ENCODE assay signal across 9 mouse cellular contexts in genomic region chr1:39317935-39318334, GRCm38 (mm10). TPM values are rescaled to one million over a fixed set of nuclear protein-coding genes. Genes with fewer than 3 reads are reported as not detected.
DNase-seq lines count a peak whose midpoint lies in the region; ATAC-seq and TF ChIP-seq lines count a peak whose summit lies in the region.
"Had no signal": no experiment of that assay in that cellular context is flagged by ENCODE, and none has a peak within 500 bp of the region (broad histone marks: within the 10 kb centered on the region; RNA-seq: fewer than 3 reads in every experiment).

No protein-coding gene starts in this region.

- peak overlapping the region; percentile 79; the same call in 1 of the 2 replicates for H3K27ac ChIP-seq in embryonic facial prominence, embryonic 13.5 days
- H3K27ac ChIP-seq in embryonic facial prominence, embryonic 10.5 days (replicated peaks) = no peak overlapping the region
- H3K27ac ChIP-seq in liver, postnatal 0 days (ENCODE audit: low read depth) = no peak overlapping the region
- H3K27ac ChIP-seq: liver, embryonic 14.5 days had no signal

- no peak for TF ChIP-seq CTCF in liver, postnatal 0 days (IDR thresholded peaks at IDR 0.05; ENCODE audit: low read depth)

- no peak for TF ChIP-seq EP300 in liver, postnatal 0 days (IDR thresholded peaks at IDR 0.05; ENCODE audit: low read depth)

- no peaks in the 10 kb centered on the region for H3K9me3 ChIP-seq in embryonic facial prominence, embryonic 13.5 days
- no peaks in the 10 kb centered on the region for H3K9me3 ChIP-seq in embryonic facial prominence, embryonic 10.5 days
- H3K9me3 ChIP-seq in liver, postnatal 0 days (ENCODE audit: low read length) = no peaks in the 10 kb centered on the region

- peaks cover 53% of the 10 kb centered on the region for H3K4me1 ChIP-seq in embryonic facial prominence, embryonic 13.5 days
- peaks cover 5% of the 10 kb centered on the region; the same call in 1 of the 2 replicates for H3K4me1 ChIP-seq in embryonic facial prominence, embryonic 10.5 days
- H3K4me1 ChIP-seq in liver, postnatal 0 days (ENCODE audit: insufficient read depth) = peaks cover 16% of the 10 kb centered on the region; the same call in 1 of the 2 replicates

- H3K4me3 ChIP-seq in embryonic facial prominence, embryonic 13.5 days = no peak overlapping the region
- no peak overlapping the region for H3K4me3 ChIP-seq in embryonic facial prominence, embryonic 10.5 days
- H3K4me3 ChIP-seq in liver, postnatal 0 days (ENCODE audit: low read depth, low read length) = no peak overlapping the region

- no peak overlapping the region for H3K4me2 ChIP-seq in embryonic facial prominence, embryonic 13.5 days
- 0 out of 2 replicates have a peak overlapping the region, but pooled peaks have one; percentile 22 for H3K4me2 ChIP-seq in liver, postnatal 0 days (ENCODE audit: low read depth, low read length)

- no peak for DNase-seq in embryonic facial prominence, embryonic 10.5 days (ENCODE audit: low spot score)
- DNase-seq in liver, postnatal 0 days = no peak
- no peak for DNase-seq in liver
- DNase-seq in heart, postnatal 10 days = peak; percentile 67 to 68
- DNase-seq in skeletal muscle tissue, adult 2 months (ENCODE audit: low read depth, low spot score) = peak; percentile 58
- DNase-seq in testis, postnatal 10 days (ENCODE audit: low spot score) = no peak
- no peak for DNase-seq in cerebellum, adult 11 months

- WGBS in embryonic facial prominence, embryonic 13.5 days = 63% methylated on average over 2 of the region's 2 CpGs
- WGBS in embryonic facial prominence, embryonic 10.5 days = 82% methylated on average over 2 of the region's 2 CpGs
- 62% methylated on average over 2 of the region's 2 CpGs for WGBS in liver, postnatal 0 days (ENCODE audit: insufficient replicate concordance)

- intact Hi-C loops in heart, postnatal 10 days (cut with DNase I) = loop anchor here (5.0 kb wide), 1 partner anchor 111 kb away; no protein-coding TSS in a partner anchor

- ATAC-seq in embryonic facial prominence, embryonic 13.5 days (ENCODE audit: insufficient number of reproducible peaks, insufficient read depth, low FRiP score, low TSS enrichment, low read depth) = 0 out of 2 replicates have a peak, but pooled peaks have one; percentile 32
- ATAC-seq in liver, postnatal 0 days = no peak

- H3K36me3 ChIP-seq in embryonic facial prominence, embryonic 13.5 days = no peaks in the 10 kb centered on the region
- H3K36me3 ChIP-seq in embryonic facial prominence, embryonic 10.5 days (replicated peaks) = no peaks in the 10 kb centered on the region
- no peaks in the 10 kb centered on the region for H3K36me3 ChIP-seq in liver, postnatal 0 days (replicated peaks; ENCODE audit: insufficient read depth, low read length)

- no peak overlapping the region for H3K9ac ChIP-seq in embryonic facial prominence, embryonic 13.5 days
- no peak overlapping the region for H3K9ac ChIP-seq in liver, postnatal 0 days (replicated peaks)
- H3K9ac ChIP-seq: liver, embryonic 14.5 days had no signal

- H3K27me3 ChIP-seq in embryonic facial prominence, embryonic 13.5 days = no peaks in the 10 kb centered on the region
- H3K27me3 ChIP-seq in embryonic facial prominence, embryonic 10.5 days (replicated peaks; ENCODE audit: low read depth, poor library complexity, severe bottlenecking) = no peaks in the 10 kb centered on the region
- no peaks in the 10 kb centered on the region for H3K27me3 ChIP-seq in liver, postnatal 0 days (ENCODE audit: insufficient read depth, low read length)

RNA-seq across cellular contexts. Expression of gene Rpl31, which starts 49.7 kb away (rescaled TPM):
- polyA plus RNA-seq in embryonic facial prominence, embryonic 13.5 days (2015; fragmentation: Nextera tagmentation; extraction: Ambion mirVana) = 583 and 635 TPM in 2 replicates
- polyA plus RNA-seq in embryonic facial prominence, embryonic 10.5 days (2016; fragmentation: Nextera tagmentation; extraction: Ambion mirVana) = 487 and 499 TPM in 2 replicates
- polyA plus RNA-seq in liver, postnatal 0 days (2015; fragmentation: Nextera tagmentation; extraction: Ambion mirVana) = 306 and 334 TPM in 2 replicates
- total RNA-seq in heart, postnatal 10 days (2021) = 100 to 1,000 TPM; 730 to 733 TPM

Comparison
In these comparisons a context has a peak if more than half of its experiments do, and no peak if none do; other contexts are left out.
1. DNase-seq: peak in heart, postnatal 10 days (2 of 2) and skeletal muscle tissue, adult 2 months (single experiment); none in embryonic facial prominence, embryonic 10.5 days (single experiment), liver, postnatal 0 days (single experiment), liver (single experiment), testis, postnatal 10 days (single experiment) and cerebellum, adult 11 months (single experiment).